Mouse (Mus musculus): ENCODE results near the gene Ascc1. TPM values are rescaled to one million over a fixed set of nuclear protein-coding genes. Genes with fewer than 3 reads are reported as not detected.

Ascc1 gene
- total RNA-seq (2021): 10 to 100 TPM; 11.4 to 12.0 TPM
- long read RNA-seq, experiment 1, transcript Ascc1-201 (11 exons, 1,450 nt): major isoform, 11 of 14 reads
- long read RNA-seq, experiment 1, partial matches to known transcripts: 0 of 14 reads
- long read RNA-seq, experiment 1, other reads (novel, unspliced or antisense): 2 of 14 reads
- long read RNA-seq, experiment 2, transcript Ascc1-201 (11 exons, 1,450 nt): major isoform, 7 of 8 reads
- long read RNA-seq, experiment 2, partial matches to known transcripts: 0 of 8 reads
- long read RNA-seq, experiment 2, other reads (novel, unspliced or antisense): 1 of 8 reads

GRCm38 (mm10) chr10:60002673-60003212, at the start of gene Ascc1, which contains the start of gene Anapc16:
Gene Ascc1, plus strand, starts transcription at chr10:60002805.
Gene Anapc16, minus strand, starts transcription at chr10:60003135.
- peak; percentile 98 for DNase-seq

GRCm38 (mm10) chr10:59953564-59954039, 49.0 kb upstream of the Ascc1 start:
- DNase-seq: no peak

GRCm38 (mm10) chr10:59956681-59957080, 45.9 kb upstream of the Ascc1 start:
- no peak for DNase-seq

DNA sequence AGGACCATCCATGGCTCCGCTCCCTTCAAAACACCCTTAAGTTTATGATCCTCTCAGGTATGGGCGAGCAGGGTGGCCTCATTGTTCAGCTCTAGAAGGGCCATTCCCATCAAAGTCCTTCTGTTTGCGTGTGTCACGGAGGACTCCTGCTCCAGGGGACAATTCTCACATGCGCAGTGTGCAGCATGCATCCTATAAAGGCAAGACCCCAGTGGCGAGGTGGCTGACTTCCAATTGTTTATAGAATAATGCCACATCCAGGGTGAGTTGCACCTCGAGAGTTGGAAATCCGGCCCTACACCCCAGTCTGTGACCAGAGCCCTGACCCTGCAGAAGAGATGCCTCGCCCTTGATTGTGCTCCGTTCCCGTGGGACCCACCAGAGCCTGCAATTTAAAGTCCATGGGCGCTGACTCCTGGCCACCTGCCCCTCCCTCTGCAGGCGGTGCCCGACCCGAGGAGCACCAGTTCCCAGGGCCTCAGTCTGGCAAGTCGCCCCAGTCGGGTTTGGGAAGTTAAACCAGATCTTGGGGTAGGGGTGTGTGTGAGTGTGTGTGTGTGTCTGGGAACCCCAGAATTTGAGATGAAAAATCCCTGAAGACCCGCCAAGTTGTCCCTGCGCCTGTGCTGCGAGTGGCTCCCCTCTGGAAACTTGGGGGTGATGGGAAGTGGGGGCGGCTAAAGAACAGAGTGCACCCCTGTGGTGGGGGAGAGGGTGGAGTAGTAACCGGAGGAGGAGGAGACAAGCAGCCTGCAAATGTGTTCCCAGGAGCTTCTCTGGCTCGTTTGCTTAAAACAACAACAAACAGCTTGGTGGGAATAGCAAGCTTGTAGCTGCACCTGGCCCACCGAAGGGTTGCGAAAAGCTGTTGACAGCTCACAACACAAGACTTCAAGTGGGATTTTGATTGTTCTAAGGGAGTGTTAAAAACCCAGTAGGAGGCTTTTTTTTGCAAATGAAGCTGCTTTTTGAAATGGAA, 45.1 kb upstream of the Ascc1 start:
- peak; percentile 69 for DNase-seq

DNA sequence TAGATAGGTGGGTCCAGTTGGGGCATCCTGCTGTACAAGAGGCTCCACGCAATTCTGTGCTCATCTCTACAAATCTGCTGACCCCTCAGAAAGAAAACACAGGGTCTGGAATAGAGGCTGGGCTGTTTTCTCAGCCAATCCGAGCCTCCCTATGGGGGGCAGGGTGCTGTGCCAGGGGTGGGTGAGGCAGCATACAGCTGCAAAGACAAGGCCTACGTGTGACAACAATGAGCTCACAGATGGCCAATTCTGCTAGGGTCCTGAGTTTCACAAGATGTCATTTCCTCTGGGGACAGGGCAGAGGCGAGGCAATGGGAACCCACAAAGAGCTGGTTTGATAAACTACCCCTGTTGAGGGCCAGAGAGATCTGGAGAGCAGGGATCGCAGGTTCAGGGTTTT, 44.1 kb upstream of the Ascc1 start:
- DNase-seq: no peak

GRCm38 (mm10) chr10:59959517-59959916, 43.1 kb upstream of the Ascc1 start:
- DNase-seq: no peak

GRCm38 (mm10) chr10:59963609-59964008, 39.0 kb upstream of the Ascc1 start:
- DNase-seq: no peak

DNA sequence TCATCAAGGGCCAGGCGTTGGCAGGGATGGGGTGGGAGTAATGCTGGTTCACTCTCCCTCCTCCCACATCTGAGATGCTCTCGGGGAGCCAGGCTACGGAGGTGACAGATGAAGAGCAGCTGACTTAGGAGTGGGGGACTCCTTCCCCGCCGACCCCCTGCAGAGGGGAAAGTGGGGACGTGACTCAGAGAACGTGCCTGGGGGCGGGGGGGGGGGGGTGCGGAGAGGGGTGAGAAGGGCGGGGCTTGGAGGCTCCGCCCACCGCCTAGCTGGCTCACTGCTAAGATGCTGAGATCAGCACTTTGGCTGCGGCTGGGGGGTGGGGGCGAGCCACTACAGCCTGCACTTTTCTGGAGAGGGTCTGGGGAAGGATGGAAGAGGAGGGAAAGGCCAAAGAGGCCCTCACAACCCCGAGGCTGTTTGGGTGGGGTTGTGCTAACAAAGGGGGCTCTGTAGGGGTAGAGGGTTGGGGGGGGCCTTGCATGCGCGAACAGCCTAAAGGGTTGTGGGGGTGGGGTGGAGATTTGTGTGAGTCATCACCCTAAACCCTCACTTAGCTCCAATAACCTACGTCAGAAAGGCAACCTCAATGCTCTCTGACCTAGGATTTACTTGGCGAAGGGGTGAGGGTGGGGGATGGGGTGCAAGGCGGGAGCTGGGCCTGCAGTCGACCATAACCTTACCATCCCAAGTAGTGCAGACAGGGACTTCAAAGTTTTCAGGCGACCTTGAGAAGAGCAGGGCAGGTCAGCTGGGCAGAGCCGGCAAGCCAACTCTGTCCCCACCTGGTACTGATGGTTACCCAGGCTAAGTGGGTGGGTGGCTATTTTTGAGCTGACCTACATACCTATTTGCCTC, 37.9 kb upstream of the Ascc1 start:
- DNase-seq: no peak

DNA sequence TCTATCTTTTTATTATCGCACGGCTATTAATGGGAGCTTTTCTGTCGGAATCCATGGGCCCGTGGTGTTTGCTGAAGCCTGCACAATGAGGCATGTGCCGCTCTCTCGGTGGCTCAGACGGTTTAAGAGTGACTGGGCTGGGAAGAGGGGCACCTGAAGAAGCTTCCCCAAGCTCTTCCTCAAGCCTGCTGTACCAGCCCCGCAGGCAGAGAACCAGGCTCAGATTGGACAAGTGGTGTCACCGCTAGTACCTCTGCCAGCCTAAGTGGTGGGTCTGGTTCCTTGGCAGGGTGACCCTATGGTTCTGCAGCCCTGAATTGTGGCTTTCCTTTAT, 37.3 kb upstream of the Ascc1 start:
- no peak for DNase-seq

DNA sequence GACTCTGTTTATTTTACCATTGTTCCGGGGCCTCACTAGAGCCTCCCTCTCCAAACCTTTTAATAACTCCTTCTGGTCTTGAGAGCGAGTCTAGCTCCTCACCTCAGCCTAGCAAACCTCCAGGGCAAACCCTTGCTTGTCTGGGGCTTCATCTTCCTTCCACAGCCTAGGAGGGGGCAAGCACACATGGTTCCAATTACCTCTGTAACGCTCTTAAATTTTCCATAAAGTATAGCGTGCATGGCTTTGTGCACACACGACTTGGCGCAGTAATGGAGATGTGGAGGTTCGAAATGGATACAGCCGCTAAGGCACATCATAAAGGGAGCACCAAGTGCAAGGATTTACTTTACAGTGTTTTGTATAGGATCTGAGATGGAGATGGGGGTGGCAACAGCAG, 36.8 kb upstream of the Ascc1 start:
- DNase-seq: no peak

- DNase-seq: no peak
These were observed 35.9 kb upstream of the Ascc1 start for GRCm38 (mm10) chr10:59966743-59967142.

- DNase-seq: peak; percentile 63
These were observed 35.2 kb upstream of the Ascc1 start for GRCm38 (mm10) chr10:59967309-59967942.

DNA sequence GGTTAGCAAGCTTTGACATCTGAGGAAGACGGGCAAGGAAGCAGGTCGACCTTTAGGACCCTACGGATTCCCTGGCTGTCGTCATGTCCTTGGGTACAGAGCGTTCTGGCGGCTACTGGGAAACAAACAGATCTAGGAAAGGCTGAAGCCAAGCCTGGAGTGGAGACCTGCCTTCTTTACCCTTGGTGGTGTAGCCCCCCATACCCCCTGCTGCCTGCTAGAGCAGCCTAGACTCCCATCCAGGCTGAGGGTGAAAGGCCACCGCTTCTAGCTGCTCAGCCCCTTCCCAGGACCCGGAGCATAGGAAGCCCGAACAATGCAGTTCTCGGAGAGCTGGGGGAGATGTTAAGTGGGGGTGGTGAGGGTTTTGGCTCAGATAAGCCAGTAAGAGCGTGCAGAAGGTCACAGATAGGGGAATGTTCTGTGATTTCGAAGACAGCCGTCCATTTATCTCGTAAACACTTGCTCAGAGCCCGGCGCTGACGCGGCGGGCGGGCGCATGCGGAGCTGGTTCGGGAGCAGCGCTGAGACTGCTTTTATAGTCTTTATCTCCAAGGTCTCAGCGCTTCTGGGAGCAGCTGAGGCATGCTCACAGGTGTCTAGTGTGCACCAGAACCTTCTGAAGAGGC, 32.7 kb upstream of the Ascc1 start:
- peak; percentile 91 for DNase-seq

DNA sequence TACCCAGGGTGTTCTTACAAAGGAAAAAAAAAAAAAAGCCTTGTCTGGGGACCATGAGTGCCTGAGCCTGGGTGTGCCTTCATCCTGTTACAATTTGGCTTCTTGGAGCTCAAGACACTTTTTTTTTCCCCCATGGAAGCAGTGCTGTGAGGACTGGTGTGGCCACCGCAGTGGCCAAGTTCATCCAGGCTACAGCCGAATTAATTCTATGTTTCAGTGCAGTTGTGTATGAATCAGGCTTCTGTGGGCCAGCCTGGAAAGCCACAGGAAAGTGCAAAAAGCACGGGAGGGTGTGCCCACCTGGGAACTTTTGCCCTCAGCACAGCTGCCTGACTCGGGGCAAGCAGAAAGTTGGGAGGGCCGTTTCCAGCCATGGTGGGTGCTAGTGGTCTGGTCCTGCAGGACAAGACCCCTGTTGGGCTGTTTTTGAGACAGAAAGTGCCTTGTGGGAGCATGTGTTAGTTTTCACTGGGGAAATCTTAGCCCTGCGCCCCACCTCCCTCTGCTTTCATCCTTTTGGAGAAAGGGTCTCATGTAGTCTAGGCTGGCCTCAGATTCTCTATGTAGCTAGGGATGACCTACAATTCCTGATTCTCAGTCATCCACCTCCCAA, 32.0 kb upstream of the Ascc1 start:
- DNase-seq: peak; percentile 74

DNA sequence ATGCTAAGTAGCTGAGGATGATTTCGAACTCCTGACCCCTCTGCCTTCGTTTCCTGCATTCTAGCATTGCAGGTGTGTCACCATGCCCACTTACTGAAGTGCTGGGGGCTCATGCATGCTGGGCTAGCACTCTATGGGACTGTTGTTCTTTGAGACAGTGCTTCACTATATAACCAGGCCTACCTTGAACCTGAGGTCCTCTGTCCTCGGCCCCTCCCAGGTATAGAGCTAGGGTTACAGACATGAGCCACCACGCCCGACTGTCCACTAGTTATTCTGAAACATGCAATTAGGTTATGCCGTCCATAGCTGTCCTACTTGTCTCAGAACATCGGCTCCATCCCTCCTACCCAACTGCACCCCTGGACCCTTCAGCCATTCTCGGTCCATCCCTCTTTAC, 30.8 kb upstream of the Ascc1 start:
- DNase-seq: no peak

- DNase-seq: peak; percentile 66
These were observed 30.1 kb upstream of the Ascc1 start for GRCm38 (mm10) chr10:59972534-59972933.

DNA sequence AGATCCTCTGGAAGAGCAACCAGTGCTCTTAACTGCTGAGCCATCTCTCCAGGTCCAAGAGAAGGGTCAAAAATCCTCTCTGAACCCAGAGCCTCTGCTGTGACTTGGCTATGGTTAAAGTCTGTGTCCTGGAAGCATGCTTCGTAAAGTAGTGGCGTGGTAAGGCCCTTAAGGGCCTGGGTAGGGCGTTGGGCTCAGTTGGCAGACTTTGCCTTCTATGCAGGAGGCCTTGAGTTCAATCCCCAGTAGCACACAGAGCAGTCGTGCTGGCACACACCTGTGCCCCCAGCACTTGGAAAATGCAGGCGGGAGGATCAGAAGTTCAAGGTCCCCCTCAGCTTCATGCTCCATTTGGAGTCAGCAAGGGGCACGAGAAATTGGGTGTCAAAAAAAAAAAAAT, 29.6 kb upstream of the Ascc1 start:
- DNase-seq: no peak

GRCm38 (mm10) chr10:59973400-59973799, 29.2 kb upstream of the Ascc1 start:
- DNase-seq: no peak

GRCm38 (mm10) chr10:59974191-59974664, 28.4 kb upstream of the Ascc1 start:
- DNase-seq: peak; percentile 89

- no peak for DNase-seq
These were observed 27.8 kb upstream of the Ascc1 start for GRCm38 (mm10) chr10:59974786-59975185.

All from gastrocnemius, postnatal 25 days (tissue).